Mouse (Mus musculus): Measurements from ENCODE around the gene Tmem45b. TPM values are rescaled to one million over a fixed set of nuclear protein-coding genes. Genes with fewer than 3 reads are reported as not detected.
A peak's percentile ranks its signal among the peaks of the same experiment; 100 is the strongest.
"Not testable (repeated sequence)": the region's sequence is repeated elsewhere in the genome, so short reads cannot be mapped to it uniquely, and the experiment has no call there.

Tmem45b gene
- 0.10 and 0.23 TPM in 2 replicates for polyA plus RNA-seq (2015; fragmentation: Nextera tagmentation; extraction: Ambion mirVana)

DNA sequence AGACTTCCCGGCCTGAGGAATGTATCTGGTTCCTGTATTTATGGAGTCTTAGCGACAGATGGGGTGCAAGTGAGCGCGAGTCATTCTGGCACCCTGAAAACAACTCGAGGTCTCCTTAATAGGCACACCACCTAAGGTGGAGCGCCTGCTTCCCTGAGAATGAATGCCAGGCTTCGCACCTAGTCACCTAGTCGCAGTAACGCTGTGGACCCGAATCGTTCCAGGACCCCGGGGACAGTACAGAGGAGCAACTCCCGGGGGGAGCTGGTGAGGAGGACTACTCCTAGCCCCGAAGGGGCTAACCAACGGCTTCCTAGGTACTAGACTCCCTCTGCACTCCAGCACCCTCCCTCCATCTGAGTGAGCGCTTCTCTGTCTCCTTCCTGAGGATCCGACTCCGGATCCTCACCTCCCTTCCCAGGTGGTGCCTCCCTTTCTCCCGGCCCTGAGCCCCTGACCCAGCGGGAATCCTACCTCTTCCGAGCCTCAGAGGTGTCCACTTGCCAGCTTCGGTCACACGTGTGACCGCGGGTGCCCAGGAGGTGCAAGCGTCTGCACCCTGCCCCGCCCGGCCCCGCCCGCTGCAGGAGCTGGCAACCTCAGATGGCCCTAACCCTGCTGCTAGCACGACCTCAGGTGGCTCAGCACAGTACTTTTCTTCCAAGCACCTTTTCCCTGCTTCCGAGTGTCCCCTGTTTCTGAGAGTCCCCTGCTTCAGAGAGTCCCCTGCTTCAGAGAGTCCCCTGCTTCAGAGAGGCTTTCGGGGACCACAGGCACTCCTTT lies at the start of gene Tmem45b:
Gene Tmem45b, minus strand, starts transcription at position 771 of the 783 bp plus-strand sequence.
- no peak within 1 kb of the TSS for H3K4me3 ChIP-seq (replicated peaks; ENCODE audit: low read length)
- no peaks in the 10 kb centered on the region for H3K9me3 ChIP-seq (ENCODE audit: control insufficient read depth, low read length)
- H3K27ac ChIP-seq (ENCODE audit: low read length): no peak within 1 kb of the TSS
- H3K4me2 ChIP-seq (ENCODE audit: low read length): peak within 1 kb of the TSS; percentile 30
- WGBS: 10% methylated on average over 31 of the region's 33 CpGs
- H3K27me3 ChIP-seq (replicated peaks; ENCODE audit: control insufficient read depth, insufficient read depth, low read length): peaks cover 11% of the 10 kb centered on the region
- no peak for ATAC-seq
- H3K9ac ChIP-seq (replicated peaks; ENCODE audit: low read depth, low read length): peak within 1 kb of the TSS; percentile 29; the same call in 1 of the 2 replicates
- no peaks in the 10 kb centered on the region for H3K36me3 ChIP-seq (ENCODE audit: control insufficient read depth, insufficient read depth)
- H3K4me1 ChIP-seq (replicated peaks; ENCODE audit: control insufficient read depth, insufficient read depth, low read length): peaks cover 10% of the 10 kb centered on the region

GRCm38 (mm10) chr9:31508189-31508588 lies 43.9 kb upstream of the Tmem45b start:
- no peak overlapping the region for H3K4me3 ChIP-seq (replicated peaks; ENCODE audit: low read length)
- ATAC-seq: no peak
- H3K27me3 ChIP-seq (replicated peaks; ENCODE audit: control insufficient read depth, insufficient read depth, low read length): no peaks in the 10 kb centered on the region
- H3K4me1 ChIP-seq (replicated peaks; ENCODE audit: control insufficient read depth, insufficient read depth, low read length): no peaks in the 10 kb centered on the region
- no peak overlapping the region for H3K4me2 ChIP-seq (ENCODE audit: low read length)
- WGBS: 83% methylated on average over 3 of the region's 3 CpGs
- no peaks in the 10 kb centered on the region for H3K36me3 ChIP-seq (ENCODE audit: control insufficient read depth, insufficient read depth)
- H3K9ac ChIP-seq (replicated peaks; ENCODE audit: low read depth, low read length): no peak overlapping the region
- H3K27ac ChIP-seq (ENCODE audit: low read length): no peak overlapping the region
- no peaks in the 10 kb centered on the region for H3K9me3 ChIP-seq (ENCODE audit: control insufficient read depth, low read length)

DNA sequence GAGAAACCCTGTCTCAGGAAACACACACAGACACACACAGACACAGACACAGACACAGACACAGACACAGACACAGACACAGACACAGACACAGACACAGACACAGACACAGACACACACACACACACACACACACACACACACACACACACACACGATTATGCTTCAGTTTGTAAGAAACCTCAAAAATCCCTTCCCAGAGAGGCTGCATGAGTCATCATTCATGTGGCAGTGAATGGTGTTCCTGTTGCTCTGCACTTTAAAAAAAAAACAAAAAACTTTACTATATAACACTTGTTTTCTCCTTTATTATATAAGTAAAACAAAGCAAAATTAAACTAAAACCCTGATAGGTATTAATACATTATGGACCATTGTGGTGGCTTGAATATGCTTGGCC lies 37.0 kb upstream of the Tmem45b start:
- not testable (repeated sequence) for H3K4me1 ChIP-seq (replicated peaks; ENCODE audit: control insufficient read depth, insufficient read depth, low read length); H3K4me3 ChIP-seq (replicated peaks; ENCODE audit: low read length); ATAC-seq; H3K4me2 ChIP-seq (ENCODE audit: low read length); H3K9me3 ChIP-seq (ENCODE audit: control insufficient read depth, low read length); H3K27ac ChIP-seq (ENCODE audit: low read length); H3K27me3 ChIP-seq (replicated peaks; ENCODE audit: control insufficient read depth, insufficient read depth, low read length); H3K36me3 ChIP-seq (ENCODE audit: control insufficient read depth, insufficient read depth); H3K9ac ChIP-seq (replicated peaks; ENCODE audit: low read depth, low read length)
- 75% methylated on average over 1 of the region's 1 CpGs for WGBS

- 52% methylated on average over 9 of the region's 9 CpGs for WGBS
- H3K27me3 ChIP-seq (replicated peaks; ENCODE audit: control insufficient read depth, insufficient read depth, low read length): peaks cover 11% of the 10 kb centered on the region
- no peaks in the 10 kb centered on the region for H3K9me3 ChIP-seq (ENCODE audit: control insufficient read depth, low read length)
- H3K4me2 ChIP-seq (ENCODE audit: low read length): no peak overlapping the region
- H3K36me3 ChIP-seq (ENCODE audit: control insufficient read depth, insufficient read depth): no peaks in the 10 kb centered on the region
- no peak overlapping the region for H3K4me3 ChIP-seq (replicated peaks; ENCODE audit: low read length)
- H3K27ac ChIP-seq (ENCODE audit: low read length): no peak overlapping the region
- no peak for ATAC-seq
- H3K4me1 ChIP-seq (replicated peaks; ENCODE audit: control insufficient read depth, insufficient read depth, low read length): peaks cover 10% of the 10 kb centered on the region
- H3K9ac ChIP-seq (replicated peaks; ENCODE audit: low read depth, low read length): no peak overlapping the region
These were observed 1.1 kb downstream of the Tmem45b start for GRCm38 (mm10) chr9:31463190-31463589.

DNA sequence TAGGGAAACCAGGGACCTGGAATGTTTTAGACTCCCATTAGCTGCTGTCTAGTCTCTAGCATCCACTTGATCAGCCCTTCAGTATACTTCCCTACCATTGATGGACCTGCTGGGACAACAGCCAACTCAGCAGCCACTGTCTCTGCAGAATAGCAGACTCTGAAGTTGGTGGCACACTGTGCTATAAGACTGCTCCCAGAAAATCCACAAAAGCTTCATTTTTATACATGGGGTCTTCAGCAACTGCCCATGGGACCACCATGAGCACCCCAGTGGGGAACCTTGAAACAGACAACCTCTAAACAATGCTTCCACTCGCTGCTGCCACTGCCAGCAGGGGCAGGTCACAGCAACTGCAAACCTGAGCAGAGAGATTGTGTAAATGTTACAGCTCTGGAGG lies 9.9 kb downstream of the Tmem45b start:
- no peaks in the 10 kb centered on the region for H3K9me3 ChIP-seq (ENCODE audit: control insufficient read depth, low read length)
- H3K4me2 ChIP-seq (ENCODE audit: low read length): no peak overlapping the region
- no peak overlapping the region for H3K27ac ChIP-seq (ENCODE audit: low read length)
- no peaks in the 10 kb centered on the region for H3K4me1 ChIP-seq (replicated peaks; ENCODE audit: control insufficient read depth, insufficient read depth, low read length)
- WGBS: 44% methylated on average over 1 of the region's 1 CpGs
- no peak overlapping the region for H3K9ac ChIP-seq (replicated peaks; ENCODE audit: low read depth, low read length)
- H3K36me3 ChIP-seq (ENCODE audit: control insufficient read depth, insufficient read depth): no peaks in the 10 kb centered on the region
- no peak for ATAC-seq
- no peaks in the 10 kb centered on the region for H3K27me3 ChIP-seq (replicated peaks; ENCODE audit: control insufficient read depth, insufficient read depth, low read length)
- H3K4me3 ChIP-seq (replicated peaks; ENCODE audit: low read length): no peak overlapping the region

DNA sequence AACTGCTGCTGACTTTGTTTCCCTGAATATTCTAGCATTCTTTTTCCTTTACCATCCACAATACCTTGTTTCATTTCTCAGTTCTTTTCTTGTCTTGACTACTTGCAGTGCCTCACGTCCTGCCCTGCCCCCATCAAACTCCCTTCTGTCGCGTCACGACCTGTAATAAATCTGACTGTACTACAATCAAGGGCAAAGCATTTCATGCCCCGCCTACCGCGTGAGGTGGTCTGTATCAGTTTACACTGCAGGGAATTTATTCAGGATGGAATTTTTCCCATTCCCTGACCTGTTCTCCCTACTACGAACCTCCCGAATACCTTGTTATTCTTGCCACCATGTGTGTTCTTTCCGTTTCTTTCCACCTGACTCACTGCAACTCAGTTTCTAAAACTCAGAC lies 12.1 kb downstream of the Tmem45b start:
- Histone ChIP-seq H3K4me2 (ENCODE audit: low read length) (no peak overlapping the region), H3K27me3 (replicated peaks; ENCODE audit: control insufficient read depth, insufficient read depth, low read length) (no peaks in the 10 kb centered on the region), H3K4me3 (replicated peaks; ENCODE audit: low read length) (no peak overlapping the region), H3K9me3 (ENCODE audit: control insufficient read depth, low read length) (no peaks in the 10 kb centered on the region), H3K4me1 (replicated peaks; ENCODE audit: control insufficient read depth, insufficient read depth, low read length) (no peaks in the 10 kb centered on the region), H3K27ac (ENCODE audit: low read length) (no peak overlapping the region), H3K36me3 (ENCODE audit: control insufficient read depth, insufficient read depth) (no peaks in the 10 kb centered on the region), H3K9ac (replicated peaks; ENCODE audit: low read depth, low read length) (no peak overlapping the region)
- ATAC-seq: no peak
- WGBS: 82% methylated on average over 10 of the region's 10 CpGs

GRCm38 (mm10) chr9:31449145-31449772 lies 15.0 kb downstream of the Tmem45b start:
- no peaks in the 10 kb centered on the region for H3K36me3 ChIP-seq (ENCODE audit: control insufficient read depth, insufficient read depth)
- no peak overlapping the region for H3K4me3 ChIP-seq (replicated peaks; ENCODE audit: low read length)
- no peaks in the 10 kb centered on the region for H3K9me3 ChIP-seq (ENCODE audit: control insufficient read depth, low read length)
- no peaks in the 10 kb centered on the region for H3K27me3 ChIP-seq (replicated peaks; ENCODE audit: control insufficient read depth, insufficient read depth, low read length)
- no peak overlapping the region for H3K9ac ChIP-seq (replicated peaks; ENCODE audit: low read depth, low read length)
- no peak overlapping the region for H3K4me2 ChIP-seq (ENCODE audit: low read length)
- no peak for ATAC-seq
- H3K27ac ChIP-seq (ENCODE audit: low read length): no peak overlapping the region
- H3K4me1 ChIP-seq (replicated peaks; ENCODE audit: control insufficient read depth, insufficient read depth, low read length): no peaks in the 10 kb centered on the region
- WGBS: 92% methylated on average over 7 of the region's 7 CpGs

GRCm38 (mm10) chr9:31444236-31444635 lies 20.0 kb downstream of the Tmem45b start:
- H3K36me3 ChIP-seq (ENCODE audit: control insufficient read depth, insufficient read depth): no peaks in the 10 kb centered on the region
- 87% methylated on average over 8 of the region's 8 CpGs for WGBS
- no peaks in the 10 kb centered on the region for H3K4me1 ChIP-seq (replicated peaks; ENCODE audit: control insufficient read depth, insufficient read depth, low read length)
- H3K27ac ChIP-seq (ENCODE audit: low read length): no peak overlapping the region
- H3K4me3 ChIP-seq (replicated peaks; ENCODE audit: low read length): no peak overlapping the region
- no peaks in the 10 kb centered on the region for H3K27me3 ChIP-seq (replicated peaks; ENCODE audit: control insufficient read depth, insufficient read depth, low read length)
- no peak overlapping the region for H3K9ac ChIP-seq (replicated peaks; ENCODE audit: low read depth, low read length)
- no peak overlapping the region for H3K4me2 ChIP-seq (ENCODE audit: low read length)
- ATAC-seq: no peak
- no peaks in the 10 kb centered on the region for H3K9me3 ChIP-seq (ENCODE audit: control insufficient read depth, low read length)

DNA sequence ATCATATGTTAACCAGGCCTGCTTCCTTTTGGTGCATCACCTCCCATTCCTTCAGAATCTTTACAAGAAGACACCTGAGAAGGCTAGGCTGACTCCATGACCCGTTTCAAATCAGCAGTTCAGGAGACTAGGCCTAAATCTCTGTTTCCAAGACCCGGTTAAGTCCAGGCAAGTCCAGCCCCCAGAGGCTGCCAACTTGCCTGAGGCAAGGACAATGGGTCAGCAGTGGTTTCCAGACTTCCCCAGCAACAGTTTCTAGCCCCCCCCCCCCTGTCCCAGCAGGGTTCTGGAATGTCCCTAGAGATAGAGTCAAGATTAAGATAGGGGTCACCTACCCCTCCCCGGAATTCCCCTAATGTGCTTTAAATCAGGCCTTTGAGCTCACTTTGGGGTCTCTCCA lies 22.8 kb downstream of the Tmem45b start:
- no peak overlapping the region for H3K4me3 ChIP-seq (replicated peaks; ENCODE audit: low read length)
- H3K27ac ChIP-seq (ENCODE audit: low read length): no peak overlapping the region
- no peaks in the 10 kb centered on the region for H3K9me3 ChIP-seq (ENCODE audit: control insufficient read depth, low read length)
- H3K9ac ChIP-seq (replicated peaks; ENCODE audit: low read depth, low read length): no peak overlapping the region
- no peaks in the 10 kb centered on the region for H3K27me3 ChIP-seq (replicated peaks; ENCODE audit: control insufficient read depth, insufficient read depth, low read length)
- H3K36me3 ChIP-seq (ENCODE audit: control insufficient read depth, insufficient read depth): no peaks in the 10 kb centered on the region
- WGBS: 94% methylated on average over 3 of the region's 3 CpGs
- no peak for ATAC-seq
- no peak overlapping the region for H3K4me2 ChIP-seq (ENCODE audit: low read length)
- no peaks in the 10 kb centered on the region for H3K4me1 ChIP-seq (replicated peaks; ENCODE audit: control insufficient read depth, insufficient read depth, low read length)

Measured in forebrain, embryonic 16.5 days (tissue).